Mouse (Mus musculus): ENCODE data around the gene H2afy2.
A peak's percentile ranks its signal among the peaks of the same experiment; 100 is the strongest.

Gene H2afy2

GRCm38 (mm10) chr10:61723271-61723670 lies 60.7 kb downstream of the H2afy2 start:
- DNase-seq (ENCODE audit: low spot score in 2 of 2): no peak

- no peak for DNase-seq (ENCODE audit: low spot score in 2 of 2)
Measured at GRCm38 (mm10) chr10:61722215-61722614, 61.7 kb downstream of the H2afy2 start.

GRCm38 (mm10) chr10:61720331-61720730 lies 63.6 kb downstream of the H2afy2 start:
- no peak for DNase-seq (ENCODE audit: low spot score in 2 of 2)

GRCm38 (mm10) chr10:61717406-61718296 lies 66.3 kb downstream of the H2afy2 start:
- no peak for DNase-seq (ENCODE audit: low spot score in 2 of 2)

- DNase-seq (ENCODE audit: low spot score in 2 of 2): no peak
Measured at GRCm38 (mm10) chr10:61715996-61716864, 67.7 kb downstream of the H2afy2 start.

- DNase-seq (ENCODE audit: low spot score in 2 of 2): no peak
Measured at GRCm38 (mm10) chr10:61715462-61715837, 68.5 kb downstream of the H2afy2 start.

- no peak for DNase-seq (ENCODE audit: low spot score in 2 of 2)
Measured at GRCm38 (mm10) chr10:61714771-61715461, 69.0 kb downstream of the H2afy2 start, which contains the start of gene Aifm2. Aifm2 (plus strand) TSS chr10:61715263.

GRCm38 (mm10) chr10:61714146-61714545 lies 69.8 kb downstream of the H2afy2 start:
- DNase-seq (ENCODE audit: low spot score in 2 of 2): no peak

- DNase-seq (ENCODE audit: low spot score in 2 of 2): no peak
Measured at GRCm38 (mm10) chr10:61713601-61714000, 70.3 kb downstream of the H2afy2 start.

GRCm38 (mm10) chr10:61706412-61707375 lies 77.3 kb downstream of the H2afy2 start:
- no peak for DNase-seq (ENCODE audit: low spot score in 2 of 2)

- no peak for DNase-seq (ENCODE audit: low spot score in 2 of 2)
Measured at GRCm38 (mm10) chr10:61704663-61705062, 79.3 kb downstream of the H2afy2 start.

- no peak for DNase-seq (ENCODE audit: low spot score in 2 of 2)
Measured at GRCm38 (mm10) chr10:61697028-61697427, 86.9 kb downstream of the H2afy2 start.

- no peak for DNase-seq (ENCODE audit: low spot score in 2 of 2)
Measured at GRCm38 (mm10) chr10:61696560-61696823, 87.5 kb downstream of the H2afy2 start.

- DNase-seq (ENCODE audit: low spot score in 2 of 2): peak in 1 of 2 experiments; percentile 20
Measured at GRCm38 (mm10) chr10:61695703-61696559, 88.0 kb downstream of the H2afy2 start.

GRCm38 (mm10) chr10:61694870-61695670 lies 88.9 kb downstream of the H2afy2 start, which contains the start of gene Tysnd1:
Tysnd1 (plus strand) TSS chr10:61695514.
- peak; percentile 98 to 99 for DNase-seq (ENCODE audit: low spot score in 2 of 2)

GRCm38 (mm10) chr10:61693563-61693962 lies 90.4 kb downstream of the H2afy2 start:
- DNase-seq (ENCODE audit: low spot score in 2 of 2): no peak

GRCm38 (mm10) chr10:61689405-61689804 lies 94.5 kb downstream of the H2afy2 start:
- no peak for DNase-seq (ENCODE audit: low spot score in 2 of 2)
